Comparison of ENCODE assay signal across 8 mouse cellular contexts in the genomic region with DNA sequence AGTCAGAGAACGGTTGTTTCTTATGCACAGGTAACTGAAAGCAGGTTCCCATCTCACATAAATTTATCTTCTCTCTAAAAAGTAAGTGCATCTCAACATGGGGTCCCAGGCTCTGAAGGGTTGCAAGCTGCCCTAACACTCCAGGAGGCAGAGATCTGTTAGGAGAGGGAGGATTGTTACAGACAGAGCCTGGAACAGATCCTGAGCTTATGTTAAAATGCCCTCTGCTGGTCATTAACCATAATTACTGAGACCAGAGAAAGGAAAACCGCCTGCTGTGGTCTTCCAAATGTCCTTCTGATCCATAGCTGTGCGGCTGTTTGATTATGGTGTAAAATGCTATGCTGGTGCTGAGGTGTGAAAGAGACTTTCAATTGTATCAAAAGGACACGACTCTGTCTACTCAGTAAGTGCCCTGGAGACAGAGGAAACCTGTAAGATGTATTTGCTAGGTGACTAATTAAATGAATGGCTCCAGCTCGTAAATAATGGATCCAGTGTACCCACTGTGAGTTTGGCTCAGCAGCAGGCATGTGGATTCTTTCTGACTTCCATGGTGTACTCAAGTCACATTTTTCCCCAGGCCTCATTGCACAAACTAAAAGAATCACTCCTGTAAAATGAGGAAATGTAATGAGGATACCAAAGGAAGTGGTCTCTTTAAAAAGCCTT.
DNase-seq lines count a peak whose midpoint lies in the region; TF ChIP-seq lines count a peak whose summit lies in the region.
"Not testable (repeated sequence)": the region's sequence is repeated elsewhere in the genome, so short reads cannot be mapped to it uniquely, and the experiment has no call there.

No protein-coding gene starts in this region.

- WGBS in embryonic facial prominence, embryonic 10.5 days = 30% methylated on average over 4 of the region's 5 CpGs
- 38% methylated on average over 4 of the region's 5 CpGs for WGBS in midbrain, embryonic 10.5 days

- not testable (repeated sequence) for H3K4me3 ChIP-seq in embryonic facial prominence, embryonic 10.5 days; gastrocnemius, adult 2 months; left cerebral cortex, adult 2 months; midbrain, embryonic 10.5 days

- not testable (repeated sequence) for H3K27ac ChIP-seq in embryonic facial prominence, embryonic 10.5 days (replicated peaks); gastrocnemius, adult 2 months; left cerebral cortex, adult 2 months; midbrain, embryonic 10.5 days (replicated peaks)

- H3K27me3 ChIP-seq in embryonic facial prominence, embryonic 10.5 days (replicated peaks; ENCODE audit: low read depth, poor library complexity, severe bottlenecking); midbrain, embryonic 10.5 days (ENCODE audit: low read depth, poor library complexity, severe bottlenecking): not testable (repeated sequence)

- intact Hi-C loops in gastrocnemius, adult 2 months (cut with DNase I) = not testable (repeated sequence)
- intact Hi-C loops in left cerebral cortex, adult 2 months (cut with DNase I) = loop anchor here (10.0 kb wide), 1 partner anchor 615 kb away; no protein-coding TSS in a partner anchor

- H3K36me3 ChIP-seq in embryonic facial prominence, embryonic 10.5 days (replicated peaks); midbrain, embryonic 10.5 days: not testable (repeated sequence)

- peak; percentile 59 for TF ChIP-seq CTCF in gastrocnemius, adult 2 months (IDR thresholded peaks at IDR 0.05)
- TF ChIP-seq CTCF in left cerebral cortex, adult 2 months (IDR thresholded peaks at IDR 0.05) = peak; percentile 45

- DNase-seq in ES-CJ7 (ENCODE audit: low read depth, low spot score) = peak; percentile 42
- DNase-seq in brain, embryonic 18.5 days (ENCODE audit: low read depth, low spot score) = peak; percentile 0
- peak; percentile 8 for DNase-seq in embryonic facial prominence, embryonic 10.5 days (ENCODE audit: low spot score)
- DNase-seq in gastrocnemius, adult 2 months; left cerebral cortex, adult 2 months (ENCODE audit: extremely low spot score in 1 of 2, low spot score in 2 of 2): not testable (repeated sequence)
- DNase-seq in induced T-regulatory cell, adult 2 months (ENCODE audit: low read depth) = peak; percentile 4
- peak; percentile 12 for DNase-seq in midbrain, embryonic 10.5 days (ENCODE audit: low spot score)
- peak; percentile 1 for DNase-seq in ovary, adult 18-20 months (ENCODE audit: low spot score)

- H3K9me3 ChIP-seq in embryonic facial prominence, embryonic 10.5 days; midbrain, embryonic 10.5 days (replicated peaks): not testable (repeated sequence)

- H3K4me1 ChIP-seq in embryonic facial prominence, embryonic 10.5 days; midbrain, embryonic 10.5 days: not testable (repeated sequence)
